Mouse (Mus musculus) ES-Bruce4 (cell line): Measurements from ENCODE around the gene Tsr2.
A peak's percentile ranks its signal among the peaks of the same experiment; 100 is the strongest.

Experiments used
- CTCF ChIP-seq: IDR thresholded peaks from one replicate; pipeline ENCODE4 v1.8.1; 2011; ENCODE audit warnings: low read depth, low read length
- EP300 ChIP-seq: IDR thresholded peaks from 2 replicates; pipeline ENCODE4 v1.6.1; 2011; ENCODE audit warnings: low read depth, low read length; ENCODE audit not compliant: insufficient read depth
- POLR2A ChIP-seq: IDR thresholded peaks from one replicate; pipeline ENCODE4 v1.8.1; 2011; ENCODE audit warnings: low read length; ENCODE audit not compliant: insufficient read depth

DNA sequence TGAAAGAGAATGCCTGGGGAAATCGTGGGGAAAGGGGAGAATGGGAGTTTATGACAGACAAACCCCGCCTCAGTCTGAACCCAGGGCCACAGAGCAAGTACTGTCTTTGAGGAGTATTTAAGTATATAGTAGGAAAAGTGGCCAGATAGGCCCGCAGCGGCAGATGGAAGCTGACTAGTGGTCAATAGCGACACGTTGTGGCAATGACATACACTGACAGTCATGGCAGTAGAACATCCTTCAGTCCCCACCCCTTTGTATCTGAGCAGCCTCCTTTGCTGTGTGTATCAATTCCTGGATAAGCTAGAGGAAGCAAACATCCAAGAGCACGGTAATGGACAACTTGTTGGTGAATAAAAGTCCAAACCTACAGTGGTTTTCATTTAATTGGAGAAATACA, 20.5 kb upstream of the Tsr2 start:
- peak; percentile 69 for TF ChIP-seq CTCF
- no peak for TF ChIP-seq POLR2A
- no peak for TF ChIP-seq EP300
